Mouse (Mus musculus) liver, adult 2 months (tissue): ENCODE data around the gene Sec62.

Experiments
- CTCF ChIP-seq: fragments of 200-500 bp; IDR thresholded peaks from 2 replicates; pipeline ENCODE4 v1.5.1; 2011; ENCODE audit warnings: low read depth, low read length, control low read depth
- POLR2A ChIP-seq: fragments of 200-500 bp; IDR thresholded peaks from 2 replicates; pipeline ENCODE4 v1.6.1; 2011; ENCODE audit warnings: low read length, control low read depth; ENCODE audit not compliant: insufficient read depth; ENCODE audit errors: extremely low read depth

GRCm38 (mm10) chr3:30826069-30826468, 33.4 kb downstream of the Sec62 start:
- no peak for TF ChIP-seq CTCF
- TF ChIP-seq POLR2A = no peak
